Mouse (Mus musculus): ENCODE data around the gene Plac1.

Gene Plac1

GRCm38 (mm10) chrX:53107127-53107526, 132.8 kb downstream of the Plac1 start:
- no peak for DNase-seq (ENCODE audit: low spot score in 2 of 2)

GRCm38 (mm10) chrX:53101165-53101564, 138.7 kb downstream of the Plac1 start:
- no peak for DNase-seq (ENCODE audit: low spot score in 2 of 2)

GRCm38 (mm10) chrX:53099951-53100350, 140.0 kb downstream of the Plac1 start:
- DNase-seq (ENCODE audit: low spot score in 2 of 2): no peak

- DNase-seq (ENCODE audit: low spot score in 2 of 2): no peak
Observed at GRCm38 (mm10) chrX:53099266-53099665, 140.6 kb downstream of the Plac1 start.

- DNase-seq (ENCODE audit: low spot score in 2 of 2): no peak
Observed at GRCm38 (mm10) chrX:53098293-53098692, 141.6 kb downstream of the Plac1 start.

GRCm38 (mm10) chrX:53097786-53098185, 142.1 kb downstream of the Plac1 start:
- no peak for DNase-seq (ENCODE audit: low spot score in 2 of 2)

- no peak for DNase-seq (ENCODE audit: low spot score in 2 of 2)
Observed at GRCm38 (mm10) chrX:53093381-53093780, 146.5 kb downstream of the Plac1 start.

- no peak for DNase-seq (ENCODE audit: low spot score in 2 of 2)
Observed at GRCm38 (mm10) chrX:53088663-53089292, 151.1 kb downstream of the Plac1 start.

- no peak for DNase-seq (ENCODE audit: low spot score in 2 of 2)
Observed at GRCm38 (mm10) chrX:53087202-53087601, 152.7 kb downstream of the Plac1 start.

GRCm38 (mm10) chrX:53085559-53085958, 154.4 kb downstream of the Plac1 start:
- no peak for DNase-seq (ENCODE audit: low spot score in 2 of 2)

- no peak for DNase-seq (ENCODE audit: low spot score in 2 of 2)
Observed at GRCm38 (mm10) chrX:53064406-53064805, 175.5 kb downstream of the Plac1 start.

GRCm38 (mm10) chrX:53059426-53060007, 180.4 kb downstream of the Plac1 start:
- no peak for DNase-seq (ENCODE audit: low spot score in 2 of 2)

GRCm38 (mm10) chrX:53058459-53059280, 181.2 kb downstream of the Plac1 start:
- no peak for DNase-seq (ENCODE audit: low spot score in 2 of 2)

GRCm38 (mm10) chrX:53057760-53058090, 182.2 kb downstream of the Plac1 start:
- DNase-seq (ENCODE audit: low spot score in 2 of 2): no peak

- DNase-seq (ENCODE audit: low spot score in 2 of 2): peak; percentile 11 to 39
Observed at GRCm38 (mm10) chrX:53057054-53057759, 182.7 kb downstream of the Plac1 start.

GRCm38 (mm10) chrX:53056627-53057026, 183.3 kb downstream of the Plac1 start:
- no peak for DNase-seq (ENCODE audit: low spot score in 2 of 2)

GRCm38 (mm10) chrX:53055771-53056170, 184.1 kb downstream of the Plac1 start:
- DNase-seq (ENCODE audit: low spot score in 2 of 2): no peak

- no peak for DNase-seq (ENCODE audit: low spot score in 2 of 2)
Observed at GRCm38 (mm10) chrX:53053885-53054284, 186.0 kb downstream of the Plac1 start.

- DNase-seq (ENCODE audit: low spot score in 2 of 2): no peak
Observed at GRCm38 (mm10) chrX:53052652-53053500, 187.0 kb downstream of the Plac1 start.

- no peak for DNase-seq (ENCODE audit: low spot score in 2 of 2)
Observed at GRCm38 (mm10) chrX:53050353-53050752, 189.6 kb downstream of the Plac1 start.

GRCm38 (mm10) chrX:53049196-53049595, 190.7 kb downstream of the Plac1 start:
- no peak for DNase-seq (ENCODE audit: low spot score in 2 of 2)

Data from frontal cortex, postnatal 25 days (tissue).